Mouse (Mus musculus): Measurements from ENCODE around the gene Mroh8. TPM values are rescaled to one million over a fixed set of nuclear protein-coding genes. Genes with fewer than 3 reads are reported as not detected.

Mroh8 gene
- polyA plus RNA-seq, 1 experiment from 2014 or later = 0.74 TPM

Other genes starting within 250 kb of the Mroh8 start
- 6.8 and 7.1 TPM in 2 replicates for gene Soga1, start 200.3 kb downstream of the Mroh8 start, polyA plus RNA-seq (2015; fragmentation: Nextera tagmentation; extraction: Ambion mirVana)
- gene Tldc2, start 192.5 kb downstream of the Mroh8 start, polyA plus RNA-seq (2015; fragmentation: Nextera tagmentation; extraction: Ambion mirVana) = not detected in 2 replicates
- 9.4 and 9.9 TPM in 2 replicates for gene Samhd1, start 144.3 kb downstream of the Mroh8 start, polyA plus RNA-seq (2015; fragmentation: Nextera tagmentation; extraction: Ambion mirVana)
- gene Rbl1, start 75.0 kb downstream of the Mroh8 start, polyA plus RNA-seq (2015; fragmentation: Nextera tagmentation; extraction: Ambion mirVana) = 6.2 and 6.3 TPM in 2 replicates
- 215 and 218 TPM in 2 replicates for gene Rpn2, start 532 bp downstream of the Mroh8 start, polyA plus RNA-seq (2015; fragmentation: Nextera tagmentation; extraction: Ambion mirVana)
- gene Ghrh, start 68.0 kb upstream of the Mroh8 start, polyA plus RNA-seq (2015; fragmentation: Nextera tagmentation; extraction: Ambion mirVana) = 1.3 and 4.1 TPM in 2 replicates
- gene Manbal, start 88.0 kb upstream of the Mroh8 start, polyA plus RNA-seq (2015; fragmentation: Nextera tagmentation; extraction: Ambion mirVana) = 104 and 107 TPM in 2 replicates
- gene Src, start 138.9 kb upstream of the Mroh8 start, polyA plus RNA-seq (2015; fragmentation: Nextera tagmentation; extraction: Ambion mirVana) = 40.3 and 43.2 TPM in 2 replicates

Measured in midbrain, embryonic 15.5 days (tissue).